Mouse (Mus musculus): Measurements from ENCODE around the gene Pcca.

Gene Pcca

GRCm38 (mm10) chr14:122754311-122754710 lies 220.2 kb downstream of the Pcca start:
- no peak for DNase-seq

GRCm38 (mm10) chr14:122755559-122755958 lies 221.4 kb downstream of the Pcca start:
- DNase-seq = no peak

DNA sequence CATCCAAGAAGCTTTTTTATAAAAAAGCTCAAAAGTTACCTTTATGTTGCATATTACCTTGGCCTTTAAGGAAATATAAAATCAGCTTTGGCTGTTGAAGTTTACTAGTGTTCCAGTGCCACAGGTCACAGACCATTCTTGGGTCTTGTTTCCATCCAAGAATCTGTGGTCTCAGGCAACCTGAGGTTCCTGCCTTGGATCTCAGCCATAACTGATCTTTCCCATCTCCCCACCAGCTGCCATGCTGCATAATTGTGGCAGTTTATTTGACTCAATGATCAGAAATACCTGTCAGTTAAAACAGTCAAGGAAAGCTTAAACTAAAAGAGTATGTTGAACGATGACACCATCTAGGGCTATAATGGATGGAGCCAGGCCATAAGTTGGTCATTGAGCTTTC lies 222.5 kb downstream of the Pcca start:
- no peak for DNase-seq

DNA sequence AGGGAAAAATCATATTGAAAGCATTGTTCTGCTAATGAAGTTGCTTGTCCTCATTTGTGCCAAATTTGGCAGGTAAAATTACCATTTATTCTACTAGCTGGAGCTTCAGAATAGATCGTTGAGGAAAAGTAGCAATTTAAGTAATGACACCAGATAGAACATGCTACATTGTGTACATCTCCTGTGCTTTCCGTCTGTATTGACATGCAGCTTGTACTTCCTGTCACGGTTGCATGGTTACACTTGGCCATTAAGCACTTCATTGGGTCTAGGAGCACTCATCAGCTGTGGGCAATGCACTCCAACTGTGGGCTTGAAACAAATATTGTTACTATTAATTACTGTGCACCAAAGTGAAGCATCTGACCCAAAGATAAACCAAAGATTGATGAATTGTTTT lies 225.8 kb downstream of the Pcca start:
- DNase-seq = no peak

DNA sequence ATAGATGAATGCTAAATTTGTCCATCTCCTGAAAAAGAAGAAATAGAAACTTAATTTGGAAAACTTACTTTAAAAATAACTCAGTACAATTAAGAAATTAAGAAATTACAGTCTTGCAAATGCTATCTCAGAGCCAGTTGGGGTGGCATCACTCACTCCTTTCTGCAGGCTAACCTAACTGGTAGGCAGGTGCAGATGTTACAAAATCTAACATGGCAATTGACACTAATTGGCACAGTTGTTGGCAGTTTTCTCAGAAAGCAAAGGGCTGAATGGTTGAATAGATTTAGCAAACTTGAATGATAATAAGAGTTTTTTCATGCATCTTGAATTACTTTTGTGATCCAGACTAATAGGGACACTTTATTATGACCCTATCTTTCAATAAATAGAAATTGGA lies 226.7 kb downstream of the Pcca start:
- DNase-seq = no peak

- DNase-seq = no peak
Measured at GRCm38 (mm10) chr14:122762603-122763002, 228.5 kb downstream of the Pcca start.

DNA sequence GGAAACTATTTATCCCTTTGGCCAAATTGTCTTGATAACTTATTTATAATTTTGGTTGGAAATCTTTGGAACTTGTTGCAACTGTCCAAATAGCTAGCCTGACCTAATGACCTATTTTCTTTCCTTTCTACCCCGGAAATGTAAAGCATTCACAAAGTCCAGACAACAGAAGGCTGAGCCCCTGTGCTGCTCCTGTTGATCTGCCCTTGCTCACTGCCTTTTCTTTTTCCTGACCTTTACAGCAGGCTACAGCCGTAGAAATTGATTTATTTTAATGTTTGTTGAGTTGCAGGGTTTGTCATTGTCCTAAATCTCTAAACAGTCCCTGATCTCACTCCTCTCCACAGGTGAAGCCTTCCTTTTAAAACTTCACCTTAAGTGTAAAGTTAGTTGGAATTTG lies 231.8 kb downstream of the Pcca start:
- DNase-seq = no peak

GRCm38 (mm10) chr14:122766448-122766847 lies 232.3 kb downstream of the Pcca start:
- DNase-seq = no peak

DNA sequence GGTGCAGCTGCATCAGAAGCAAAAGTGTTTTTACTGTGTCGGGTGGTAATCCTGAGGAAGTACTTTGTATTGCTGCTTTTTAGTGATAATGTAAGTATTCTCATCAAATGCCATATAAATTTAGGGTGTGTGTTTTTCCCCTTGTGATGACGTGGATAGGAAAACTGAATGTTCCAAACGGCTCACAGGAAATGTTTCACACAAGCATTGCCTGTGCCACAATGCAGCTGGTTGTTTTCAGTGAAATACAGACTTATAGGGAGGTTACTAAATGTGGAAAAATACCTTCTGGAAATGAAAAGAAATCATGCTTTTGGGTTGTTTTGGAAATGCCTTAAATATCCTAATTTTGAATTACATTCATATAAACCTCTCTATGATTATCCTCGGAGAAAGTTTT lies 250.6 kb downstream of the Pcca start:
- no peak for DNase-seq

GRCm38 (mm10) chr14:122788199-122788598 lies 254.1 kb downstream of the Pcca start:
- no peak for DNase-seq

GRCm38 (mm10) chr14:122790111-122790510 lies 256.0 kb downstream of the Pcca start:
- no peak for DNase-seq

DNA sequence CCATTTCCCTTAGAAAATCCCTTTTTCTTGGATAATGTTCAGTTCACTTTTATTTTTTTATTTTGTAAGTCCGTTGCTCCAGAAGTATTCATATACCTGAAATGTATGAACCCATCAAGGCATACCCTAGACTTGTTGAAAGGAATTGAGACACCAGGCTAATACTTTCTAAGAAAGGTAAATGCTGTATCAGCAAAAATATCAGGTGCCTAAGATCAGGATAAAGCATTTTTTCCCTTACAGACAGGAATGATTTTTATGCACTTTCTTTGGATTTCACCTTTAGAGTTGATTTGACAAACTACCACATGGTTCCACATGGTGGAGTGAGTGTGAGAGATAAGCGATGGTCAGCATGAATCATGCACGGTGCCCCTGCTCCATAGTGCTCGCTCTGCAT lies 259.2 kb downstream of the Pcca start:
- DNase-seq = no peak

GRCm38 (mm10) chr14:122800296-122800695 lies 266.2 kb downstream of the Pcca start:
- DNase-seq = no peak

DNA sequence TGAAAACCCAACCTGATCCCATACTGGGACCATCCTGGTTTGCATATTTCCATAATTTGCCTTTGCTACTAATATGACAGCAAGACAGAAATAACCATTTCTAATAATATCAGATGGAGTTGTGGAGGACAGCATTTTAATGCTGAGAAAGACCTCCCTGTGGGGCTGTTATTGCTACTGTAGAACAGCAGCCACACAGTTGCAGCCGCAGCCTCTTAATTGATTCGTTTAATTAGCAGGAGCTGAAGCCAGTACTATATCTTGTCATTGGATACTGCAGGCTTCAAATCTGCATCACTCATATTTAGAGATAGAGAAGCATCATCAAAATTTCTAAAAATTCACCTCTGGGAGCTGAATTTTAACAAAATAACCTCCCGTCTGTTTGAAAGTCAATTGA lies 286.9 kb downstream of the Pcca start:
- DNase-seq = no peak

DNA sequence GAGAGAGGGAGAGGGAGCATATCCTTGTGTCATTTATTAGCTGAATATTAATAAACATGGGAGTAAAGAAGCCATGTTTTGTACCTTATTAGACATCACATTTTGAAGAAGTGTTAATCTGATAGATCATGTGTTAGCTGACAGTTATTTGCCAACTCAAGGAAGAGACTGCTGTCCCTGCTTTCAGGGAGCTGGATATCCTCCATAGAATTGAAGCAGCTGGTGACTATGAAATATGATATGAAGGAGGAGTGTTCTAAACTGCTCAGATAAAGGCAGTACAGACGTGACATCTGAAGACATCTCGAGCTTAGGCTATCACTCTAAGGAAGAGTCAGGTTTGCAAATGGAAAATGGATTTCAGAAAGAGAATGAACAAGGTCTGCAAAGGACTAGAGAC lies 289.7 kb downstream of the Pcca start:
- DNase-seq = no peak

- no peak for DNase-seq
Measured at GRCm38 (mm10) chr14:122825464-122825863, 291.3 kb downstream of the Pcca start.

DNA sequence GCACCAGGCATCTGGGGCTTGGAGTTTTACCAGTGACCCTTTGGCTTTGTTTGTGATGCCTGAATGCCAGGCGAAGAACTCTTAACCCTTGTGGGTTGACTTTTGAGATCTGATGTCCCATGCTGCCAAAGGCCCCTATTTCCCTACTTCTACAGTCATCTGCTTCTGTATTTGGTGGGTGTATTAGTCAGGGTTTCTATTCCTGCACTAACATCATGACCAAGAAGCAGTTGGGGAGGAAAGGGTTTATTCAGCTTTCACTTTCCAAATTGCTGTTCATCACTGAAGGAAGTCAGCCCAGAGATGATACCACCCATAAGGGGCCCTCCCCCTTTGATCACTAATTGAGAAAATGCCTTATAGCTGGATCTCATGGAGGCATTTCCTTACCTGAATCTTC lies 296.3 kb downstream of the Pcca start:
- DNase-seq = no peak

- DNase-seq = no peak
Measured at GRCm38 (mm10) chr14:122833666-122834065, 299.5 kb downstream of the Pcca start.

- DNase-seq = no peak
Measured at GRCm38 (mm10) chr14:122834753-122835152, 300.6 kb downstream of the Pcca start.

DNA sequence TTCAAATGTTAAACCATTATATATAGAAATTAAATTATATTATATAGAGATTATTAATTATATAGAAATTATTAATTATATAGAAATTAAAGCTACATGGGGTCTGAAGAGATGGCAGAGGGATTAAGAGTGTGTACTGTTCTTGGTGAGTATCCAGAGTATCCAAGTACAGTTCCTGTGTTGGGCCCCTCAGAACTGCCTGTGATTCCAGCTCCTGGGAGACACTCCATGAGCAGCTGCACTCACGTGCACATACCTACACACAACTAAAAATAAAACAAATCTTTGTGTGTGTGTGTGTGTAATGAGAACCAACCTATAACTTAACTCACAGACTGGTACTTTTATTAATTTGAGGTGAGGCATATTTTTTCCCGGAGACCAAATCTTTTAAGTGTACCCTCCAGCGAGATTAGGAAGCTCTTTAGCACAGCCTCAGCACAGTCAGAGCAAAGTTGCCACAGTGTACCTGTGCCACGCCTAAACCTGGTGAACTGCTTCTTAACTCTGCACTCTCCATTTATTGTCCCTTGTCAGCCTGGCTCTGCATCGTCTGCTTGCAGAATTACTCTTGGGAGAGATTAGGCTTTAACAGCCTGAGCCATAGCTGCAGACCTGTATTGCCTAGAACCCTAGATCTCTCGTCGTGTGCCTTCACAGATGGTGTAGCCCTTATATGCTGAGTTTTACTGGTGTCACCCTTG lies 301.5 kb downstream of the Pcca start:
- no peak for DNase-seq

DNA sequence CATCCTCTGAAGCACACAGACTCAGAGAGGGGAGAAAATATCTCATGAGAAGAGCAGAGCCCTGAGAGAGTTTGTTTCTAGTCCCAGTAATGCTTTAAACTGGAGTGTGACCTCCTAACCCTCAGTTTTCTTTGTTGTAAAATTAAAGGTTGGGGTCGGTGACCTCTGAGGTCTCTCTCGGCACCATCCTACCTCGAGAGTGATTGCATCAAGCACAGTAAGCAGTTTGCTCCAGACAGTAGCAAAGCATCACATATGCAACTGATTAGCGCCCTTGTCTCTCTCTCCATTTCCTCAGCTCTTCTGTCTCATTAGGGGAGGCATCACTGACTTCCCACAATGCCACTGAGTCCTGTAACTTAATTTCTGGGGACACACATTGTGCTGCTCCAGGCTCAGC lies 302.1 kb downstream of the Pcca start:
- DNase-seq = no peak

DNA sequence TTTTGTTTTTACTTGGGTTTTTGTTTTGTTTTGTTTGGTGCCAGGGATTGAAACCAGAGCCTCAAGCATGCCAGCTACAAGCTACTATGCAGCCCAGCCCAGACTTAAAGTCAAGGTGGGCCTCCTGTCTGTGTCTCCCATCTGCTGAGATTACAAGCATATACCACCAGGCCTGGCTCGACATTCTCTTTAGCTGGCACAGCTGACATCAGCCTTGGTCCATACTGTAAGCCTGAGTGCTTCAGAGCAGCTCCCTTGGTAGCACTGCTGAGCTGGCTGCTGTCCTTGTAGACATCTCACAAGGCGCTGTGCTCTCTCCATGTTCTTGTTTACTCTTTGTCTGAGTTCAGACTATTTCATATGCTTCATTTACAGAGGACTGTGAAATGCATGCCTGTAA lies 302.9 kb downstream of the Pcca start:
- DNase-seq = no peak

GRCm38 (mm10) chr14:122852506-122853057 lies 318.5 kb downstream of the Pcca start:
- no peak for DNase-seq

- no peak for DNase-seq
Measured at GRCm38 (mm10) chr14:122859792-122860191, 325.7 kb downstream of the Pcca start.

- no peak for DNase-seq
Measured at GRCm38 (mm10) chr14:122862623-122863022, 328.5 kb downstream of the Pcca start.
